Mouse (Mus musculus) neural tube, embryonic 14.5 days (tissue): ENCODE data around the gene Bmp10. TPM values are rescaled to one million over a fixed set of nuclear protein-coding genes. Genes with fewer than 3 reads are reported as not detected.
A peak's percentile ranks its signal among the peaks of the same experiment; 100 is the strongest.

Experiments
- ATAC-seq: fragments of 200-750 bp; cut with Nextera tagmentation; 2 replicates; pipeline ENCODE4 v1.8.0; 2017; ENCODE audit warnings: low read depth, mild to moderate bottlenecking, moderate TSS enrichment, moderate library complexity
- H3K27ac ChIP-seq: fragments of 300-500 bp; sonication (generic); 2 replicates; pipeline ENCODE4 v1.5.1; 2014; ENCODE audit warnings: low read depth, mild to moderate bottlenecking, control low read depth, low read length, moderate library complexity, mixed read lengths
- H3K27me3 ChIP-seq: fragments of 300-500 bp; sonication (generic); 2 replicates; pipeline ENCODE4 v1.6.1; 2014; ENCODE audit warnings: low read length; ENCODE audit not compliant: control insufficient read depth, insufficient read depth
- H3K36me3 ChIP-seq: fragments of 300-500 bp; sonication (generic); 2 replicates; pipeline ENCODE4 v1.6.1; 2014; ENCODE audit warnings: low read length, mixed read lengths; ENCODE audit not compliant: control insufficient read depth, insufficient read depth
- H3K4me1 ChIP-seq: fragments of 300-500 bp; sonication (generic); 2 replicates; pipeline ENCODE4 v1.6.1; 2014; ENCODE audit warnings: low read length; ENCODE audit not compliant: control insufficient read depth, insufficient read depth
- H3K4me2 ChIP-seq: fragments of 300-500 bp; sonication (generic); 2 replicates; pipeline ENCODE4 v1.6.1; 2014; ENCODE audit warnings: mild to moderate bottlenecking, low read depth, low read length, control low read depth
- H3K4me3 ChIP-seq: fragments of 300-500 bp; sonication (generic); 2 replicates; pipeline ENCODE4 v1.5.1; 2014; ENCODE audit warnings: low read depth, low read length, control low read depth, mixed read lengths
- H3K9ac ChIP-seq: fragments of 300-500 bp; sonication (generic); replicated peaks from 2 replicates; pipeline ENCODE4 v1.6.1; 2014; ENCODE audit warnings: low read depth, mild to moderate bottlenecking, control low read depth, low read length, mixed read lengths
- H3K9me3 ChIP-seq: fragments of 300-500 bp; sonication (generic); 2 replicates; pipeline ENCODE4 v1.6.1; 2016; ENCODE audit warnings: low read length; ENCODE audit not compliant: control insufficient read depth
- WGBS: fragments of 180-500 bp; shearing (Covaris S2); extraction: QIAGEN DNeasy Blood & Tissue Kit; methylation state at CpG from one replicate; pipeline ENCODE4 v1.1.7; 2014; 5-methylcytosine and 5-hydroxymethylcytosine counted together
- polyA plus RNA-seq: library from polyadenylated mRNA; unstranded; fragments of >200 nt; fragmentation: Nextera tagmentation; extraction: Ambion mirVana; gene quantifications from 2 replicates; pipeline ENCODE4 v1.2.1, GENCODE M21; 2014

Gene Bmp10
- polyA plus RNA-seq, 1 experiment from 2014 or later = not detected

DNA sequence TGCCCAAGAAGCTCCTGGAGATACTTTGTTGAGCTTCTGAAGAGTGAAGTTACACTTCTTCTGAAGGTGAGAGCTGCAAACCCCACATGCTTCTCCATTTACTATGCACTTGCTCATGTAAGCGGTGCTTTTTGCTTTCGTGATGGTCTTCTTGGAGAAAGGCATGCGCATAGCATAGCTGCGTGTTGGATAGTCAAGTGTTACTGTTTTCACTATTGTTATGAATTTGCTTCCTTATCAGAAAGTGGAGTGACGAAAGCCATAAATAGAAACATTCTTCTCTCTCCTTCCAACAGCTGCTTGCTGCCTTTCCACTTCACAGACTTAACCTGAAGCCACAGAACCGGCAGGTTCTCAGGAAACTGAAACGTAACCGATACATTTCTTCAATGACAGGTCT lies 8.0 kb downstream of the Bmp10 start:
- 91% methylated on average over 8 of the region's 8 CpGs for WGBS
- no peak overlapping the region for H3K4me2 ChIP-seq

GRCm38 (mm10) chr6:87443253-87443652 lies 14.5 kb downstream of the Bmp10 start:
- WGBS = 93% methylated on average over 11 of the region's 11 CpGs
- Histone ChIP-seq H3K4me3 (no peak overlapping the region), H3K9me3 (no peaks in the 10 kb centered on the region), H3K4me1 (no peaks in the 10 kb centered on the region), H3K4me2 (no peak overlapping the region), H3K27me3 (no peaks in the 10 kb centered on the region), H3K36me3 (no peaks in the 10 kb centered on the region), H3K27ac (no peak overlapping the region), H3K9ac (no peak overlapping the region)
- no peak for ATAC-seq

More for the DNA sequence above, 8.0 kb downstream of the Bmp10 start:
- Histone ChIP-seq H3K4me3 (no peak overlapping the region), H3K9me3 (no peaks in the 10 kb centered on the region), H3K27ac (no peak overlapping the region), H3K9ac (no peak overlapping the region), H3K27me3 (no peaks in the 10 kb centered on the region), H3K36me3 (no peaks in the 10 kb centered on the region), H3K4me1 (no peaks in the 10 kb centered on the region)
- no peak for ATAC-seq

- ATAC-seq = no peak
- Histone ChIP-seq H3K36me3 (no peaks in the 10 kb centered on the region), H3K27ac (no peak overlapping the region), H3K9ac (no peak overlapping the region), H3K4me1 (no peaks in the 10 kb centered on the region), H3K27me3 (no peaks in the 10 kb centered on the region), H3K4me2 (no peak overlapping the region), H3K9me3 (no peaks in the 10 kb centered on the region), H3K4me3 (no peak overlapping the region)
- WGBS = 75% methylated on average over 7 of the region's 7 CpGs
These were observed 16.4 kb downstream of the Bmp10 start for GRCm38 (mm10) chr6:87445222-87445621.

DNA sequence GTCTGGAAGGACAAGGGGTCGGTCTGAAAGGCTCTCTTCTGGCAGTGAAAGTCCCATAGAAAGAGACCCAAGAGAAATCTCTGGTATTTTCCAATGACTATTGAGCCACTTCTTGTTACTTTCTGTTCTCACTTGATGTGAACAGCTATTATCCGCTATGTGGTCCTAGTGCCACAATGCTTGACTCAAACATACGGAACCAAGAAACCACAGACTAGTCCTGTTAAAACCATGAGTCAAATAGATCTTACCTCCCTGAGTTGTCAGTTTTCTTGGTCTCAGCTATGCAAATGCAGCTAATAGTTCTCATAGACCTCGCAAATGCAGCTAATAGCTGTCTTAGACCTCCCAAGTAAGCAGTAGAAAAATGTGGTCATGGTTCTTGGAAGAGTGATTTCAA lies 18.4 kb downstream of the Bmp10 start:
- H3K27me3 ChIP-seq = no peaks in the 10 kb centered on the region
- no peaks in the 10 kb centered on the region for H3K9me3 ChIP-seq
- no peak overlapping the region for H3K4me2 ChIP-seq
- no peak for ATAC-seq
- no peaks in the 10 kb centered on the region for H3K36me3 ChIP-seq
- WGBS = 94% methylated on average over 4 of the region's 4 CpGs
- H3K4me3 ChIP-seq = no peak overlapping the region
- no peak overlapping the region for H3K27ac ChIP-seq
- no peak overlapping the region for H3K9ac ChIP-seq
- H3K4me1 ChIP-seq = no peaks in the 10 kb centered on the region

GRCm38 (mm10) chr6:87449534-87449933 lies 20.7 kb downstream of the Bmp10 start:
- Histone ChIP-seq H3K9ac (no peak overlapping the region), H3K9me3 (no peaks in the 10 kb centered on the region), H3K27me3 (no peaks in the 10 kb centered on the region), H3K4me3 (no peak overlapping the region), H3K36me3 (no peaks in the 10 kb centered on the region), H3K4me2 (no peak overlapping the region), H3K27ac (no peak overlapping the region), H3K4me1 (no peaks in the 10 kb centered on the region)
- ATAC-seq = no peak
- WGBS = 82% methylated on average over 3 of the region's 3 CpGs

- Histone ChIP-seq H3K4me1 (no peaks in the 10 kb centered on the region), H3K9ac (no peak overlapping the region), H3K9me3 (no peaks in the 10 kb centered on the region), H3K27me3 (no peaks in the 10 kb centered on the region), H3K4me2 (no peak overlapping the region), H3K4me3 (no peak overlapping the region), H3K36me3 (no peaks in the 10 kb centered on the region), H3K27ac (no peak overlapping the region)
- WGBS = 77% methylated on average over 3 of the region's 3 CpGs
- ATAC-seq = no peak
These were observed 22.2 kb downstream of the Bmp10 start for GRCm38 (mm10) chr6:87451016-87451415.

DNA sequence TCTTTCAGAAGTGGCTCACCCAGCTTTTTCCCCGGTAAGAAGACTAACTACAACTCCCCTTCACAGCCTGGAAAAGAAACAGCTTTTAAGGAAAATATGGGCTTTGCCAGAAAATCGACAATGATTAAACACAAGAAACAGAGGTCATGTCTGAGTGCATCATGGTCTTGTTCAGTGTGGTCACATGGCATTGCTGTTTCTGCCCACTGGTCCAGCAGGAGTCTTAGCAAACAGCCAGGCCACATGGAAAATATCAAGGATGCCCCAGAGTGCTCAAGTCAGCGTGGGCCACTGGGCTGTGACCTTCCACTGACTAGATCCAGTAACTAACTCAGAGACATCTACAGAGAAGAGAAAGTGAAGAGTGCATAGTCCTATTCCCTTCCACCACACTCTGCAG lies 23.0 kb downstream of the Bmp10 start:
- Histone ChIP-seq H3K27ac (no peak overlapping the region), H3K4me1 (no peaks in the 10 kb centered on the region), H3K36me3 (no peaks in the 10 kb centered on the region), H3K9ac (no peak overlapping the region), H3K4me3 (no peak overlapping the region), H3K27me3 (no peaks in the 10 kb centered on the region), H3K9me3 (no peaks in the 10 kb centered on the region), H3K4me2 (no peak overlapping the region)
- no peak for ATAC-seq
- 86% methylated on average over 3 of the region's 3 CpGs for WGBS

DNA sequence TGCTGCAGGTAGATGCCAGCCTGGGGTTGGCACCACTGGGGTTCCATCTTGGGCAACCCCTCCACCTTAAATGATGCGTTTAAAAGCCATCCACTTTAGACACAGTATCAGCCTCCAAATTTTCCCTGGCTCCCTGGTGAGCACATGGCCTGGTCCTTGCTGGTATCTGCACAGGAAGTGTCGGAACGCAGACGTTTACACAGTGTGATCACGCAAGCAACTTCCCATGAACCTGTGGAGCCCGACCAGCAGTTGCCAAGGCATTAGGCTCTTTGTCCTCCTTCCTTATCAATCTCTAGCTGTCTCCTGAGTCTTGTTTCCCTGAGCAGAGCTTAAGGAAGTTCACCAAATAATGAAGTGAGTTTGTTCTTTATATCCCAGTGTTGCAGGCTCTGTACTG lies 26.7 kb downstream of the Bmp10 start:
- H3K4me1 ChIP-seq = no peaks in the 10 kb centered on the region
- H3K9me3 ChIP-seq = no peaks in the 10 kb centered on the region
- 79% methylated on average over 6 of the region's 6 CpGs for WGBS
- no peak overlapping the region for H3K27ac ChIP-seq
- no peaks in the 10 kb centered on the region for H3K36me3 ChIP-seq
- H3K9ac ChIP-seq = no peak overlapping the region
- ATAC-seq = no peak
- no peak overlapping the region for H3K4me2 ChIP-seq
- no peaks in the 10 kb centered on the region for H3K27me3 ChIP-seq
- H3K4me3 ChIP-seq = no peak overlapping the region

- Histone ChIP-seq H3K36me3 (no peaks in the 10 kb centered on the region), H3K4me3 (no peak overlapping the region), H3K9ac (no peak overlapping the region), H3K27me3 (no peaks in the 10 kb centered on the region), H3K4me2 (peak overlapping the region; percentile 18; the same call in 1 of the 2 replicates), H3K4me1 (no peaks in the 10 kb centered on the region), H3K27ac (no peak overlapping the region), H3K9me3 (no peaks in the 10 kb centered on the region)
- no peak for ATAC-seq
- WGBS = 9% methylated on average over 12 of the region's 12 CpGs
These were observed 37.4 kb downstream of the Bmp10 start for GRCm38 (mm10) chr6:87466221-87466620.

- no peaks in the 10 kb centered on the region for H3K27me3 ChIP-seq
- H3K4me1 ChIP-seq = no peaks in the 10 kb centered on the region
- H3K36me3 ChIP-seq = no peaks in the 10 kb centered on the region
- H3K4me2 ChIP-seq = no peak overlapping the region
- WGBS = 96% methylated on average over 1 of the region's 1 CpGs
- no peaks in the 10 kb centered on the region for H3K9me3 ChIP-seq
- H3K4me3 ChIP-seq = no peak overlapping the region
- H3K9ac ChIP-seq = no peak overlapping the region
- H3K27ac ChIP-seq = no peak overlapping the region
- ATAC-seq = no peak
These were observed 38.6 kb downstream of the Bmp10 start for GRCm38 (mm10) chr6:87467373-87467772.
